Mouse (Mus musculus): ENCODE data around the gene Csdc2. TPM values are rescaled to one million over a fixed set of nuclear protein-coding genes. Genes with fewer than 3 reads are reported as not detected.

Gene Csdc2
- polyA plus RNA-seq, 1 experiment: 9.2 TPM

GRCm38 (mm10) chr15:81925760-81926445 is 10.7 kb upstream of the Csdc2 start, which contains the start of gene Polr3h:
TSS of gene Polr3h (minus strand) at chr15:81926240.
- Histone ChIP-seq H3K4me1 (ENCODE audit: control insufficient read depth, insufficient read depth, low read length) (peaks cover 15% of the 10 kb centered on the region), H3K36me3 (ENCODE audit: control insufficient read depth, insufficient read depth, low read length) (no peaks in the 10 kb centered on the region; the same call in 1 of the 2 replicates), H3K4me3 (ENCODE audit: control insufficient read depth, low read depth, low read length) (peak within 1 kb of the TSS; percentile 77), H3K27ac (ENCODE audit: control insufficient read depth, insufficient read depth, low read depth, low read length) (peak within 1 kb of the TSS; percentile 54), H3K27me3 (ENCODE audit: control insufficient read depth, insufficient read depth, low read length) (no peaks in the 10 kb centered on the region)
- TF ChIP-seq CTCF (IDR thresholded peaks at IDR 0.05; ENCODE audit: control insufficient read depth, insufficient read depth, insufficient replicate concordance, low read depth, low read length) (no peak), POLR2A (IDR thresholded peaks at IDR 0.05; ENCODE audit: control insufficient read depth, low read depth, low read length) (peak; percentile 54; the same call in 1 of the 2 replicates)

GRCm38 (mm10) chr15:81926446-81926822 is 10.1 kb upstream of the Csdc2 start:
- no peak for TF ChIP-seq CTCF (IDR thresholded peaks at IDR 0.05; ENCODE audit: control insufficient read depth, insufficient read depth, insufficient replicate concordance, low read depth, low read length)
- no peak for TF ChIP-seq POLR2A (IDR thresholded peaks at IDR 0.05; ENCODE audit: control insufficient read depth, low read depth, low read length)
- H3K4me3 ChIP-seq (ENCODE audit: control insufficient read depth, low read depth, low read length): peak overlapping the region; percentile 43
- no peaks in the 10 kb centered on the region for H3K27me3 ChIP-seq (ENCODE audit: control insufficient read depth, insufficient read depth, low read length)
- peaks cover 15% of the 10 kb centered on the region for H3K4me1 ChIP-seq (ENCODE audit: control insufficient read depth, insufficient read depth, low read length)
- peak overlapping the region; percentile 54 for H3K27ac ChIP-seq (ENCODE audit: control insufficient read depth, insufficient read depth, low read depth, low read length)
- no peaks in the 10 kb centered on the region; the same call in 1 of the 2 replicates for H3K36me3 ChIP-seq (ENCODE audit: control insufficient read depth, insufficient read depth, low read length)

GRCm38 (mm10) chr15:81927741-81928140 is 8.8 kb upstream of the Csdc2 start:
- no peak overlapping the region for H3K27ac ChIP-seq (ENCODE audit: control insufficient read depth, insufficient read depth, low read depth, low read length)
- TF ChIP-seq POLR2A (IDR thresholded peaks at IDR 0.05; ENCODE audit: control insufficient read depth, low read depth, low read length): no peak
- TF ChIP-seq CTCF (IDR thresholded peaks at IDR 0.05; ENCODE audit: control insufficient read depth, insufficient read depth, insufficient replicate concordance, low read depth, low read length): no peak
- peaks cover 15% of the 10 kb centered on the region for H3K4me1 ChIP-seq (ENCODE audit: control insufficient read depth, insufficient read depth, low read length)
- H3K4me3 ChIP-seq (ENCODE audit: control insufficient read depth, low read depth, low read length): no peak overlapping the region
- H3K36me3 ChIP-seq (ENCODE audit: control insufficient read depth, insufficient read depth, low read length): no peaks in the 10 kb centered on the region
- H3K27me3 ChIP-seq (ENCODE audit: control insufficient read depth, insufficient read depth, low read length): no peaks in the 10 kb centered on the region

- Histone ChIP-seq H3K4me3 (ENCODE audit: control insufficient read depth, low read depth, low read length) (no peak overlapping the region), H3K27ac (ENCODE audit: control insufficient read depth, insufficient read depth, low read depth, low read length) (no peak overlapping the region), H3K36me3 (ENCODE audit: control insufficient read depth, insufficient read depth, low read length) (no peaks in the 10 kb centered on the region), H3K27me3 (ENCODE audit: control insufficient read depth, insufficient read depth, low read length) (no peaks in the 10 kb centered on the region), H3K4me1 (ENCODE audit: control insufficient read depth, insufficient read depth, low read length) (peaks cover 15% of the 10 kb centered on the region)
- TF ChIP-seq POLR2A (IDR thresholded peaks at IDR 0.05; ENCODE audit: control insufficient read depth, low read depth, low read length) (no peak), CTCF (IDR thresholded peaks at IDR 0.05; ENCODE audit: control insufficient read depth, insufficient read depth, insufficient replicate concordance, low read depth, low read length) (no peak)
These were observed 8.3 kb upstream of the Csdc2 start for GRCm38 (mm10) chr15:81928277-81928676.

GRCm38 (mm10) chr15:81932951-81933470 is 3.5 kb upstream of the Csdc2 start:
- TF ChIP-seq CTCF (IDR thresholded peaks at IDR 0.05; ENCODE audit: control insufficient read depth, insufficient read depth, insufficient replicate concordance, low read depth, low read length) (no peak), POLR2A (IDR thresholded peaks at IDR 0.05; ENCODE audit: control insufficient read depth, low read depth, low read length) (no peak)
- peaks cover 5% of the 10 kb centered on the region; the same call in 1 of the 2 replicates for H3K4me1 ChIP-seq (ENCODE audit: control insufficient read depth, insufficient read depth, low read length)
- no peak overlapping the region for H3K27ac ChIP-seq (ENCODE audit: control insufficient read depth, insufficient read depth, low read depth, low read length)
- no peak overlapping the region for H3K4me3 ChIP-seq (ENCODE audit: control insufficient read depth, low read depth, low read length)
- H3K27me3 ChIP-seq (ENCODE audit: control insufficient read depth, insufficient read depth, low read length): no peaks in the 10 kb centered on the region
- no peaks in the 10 kb centered on the region for H3K36me3 ChIP-seq (ENCODE audit: control insufficient read depth, insufficient read depth, low read length)

GRCm38 (mm10) chr15:81933986-81934385 is 2.6 kb upstream of the Csdc2 start:
- no peaks in the 10 kb centered on the region for H3K27me3 ChIP-seq (ENCODE audit: control insufficient read depth, insufficient read depth, low read length)
- H3K4me1 ChIP-seq (ENCODE audit: control insufficient read depth, insufficient read depth, low read length): peaks cover 5% of the 10 kb centered on the region; the same call in 1 of the 2 replicates
- H3K36me3 ChIP-seq (ENCODE audit: control insufficient read depth, insufficient read depth, low read length): no peaks in the 10 kb centered on the region
- H3K27ac ChIP-seq (ENCODE audit: control insufficient read depth, insufficient read depth, low read depth, low read length): no peak overlapping the region
- H3K4me3 ChIP-seq (ENCODE audit: control insufficient read depth, low read depth, low read length): no peak overlapping the region
- no peak for TF ChIP-seq CTCF (IDR thresholded peaks at IDR 0.05; ENCODE audit: control insufficient read depth, insufficient read depth, insufficient replicate concordance, low read depth, low read length)
- TF ChIP-seq POLR2A (IDR thresholded peaks at IDR 0.05; ENCODE audit: control insufficient read depth, low read depth, low read length): no peak

GRCm38 (mm10) chr15:81935869-81936637 is 506 bp upstream of the Csdc2 start:
- TF ChIP-seq POLR2A (IDR thresholded peaks at IDR 0.05; ENCODE audit: control insufficient read depth, low read depth, low read length) (no peak), CTCF (IDR thresholded peaks at IDR 0.05; ENCODE audit: control insufficient read depth, insufficient read depth, insufficient replicate concordance, low read depth, low read length) (no peak)
- H3K27ac ChIP-seq (ENCODE audit: control insufficient read depth, insufficient read depth, low read depth, low read length): peak overlapping the region; percentile 27; the same call in 1 of the 2 replicates
- no peaks in the 10 kb centered on the region for H3K36me3 ChIP-seq (ENCODE audit: control insufficient read depth, insufficient read depth, low read length)
- no peaks in the 10 kb centered on the region for H3K27me3 ChIP-seq (ENCODE audit: control insufficient read depth, insufficient read depth, low read length)
- peak overlapping the region; percentile 31; the same call in 1 of the 2 replicates for H3K4me3 ChIP-seq (ENCODE audit: control insufficient read depth, low read depth, low read length)
- H3K4me1 ChIP-seq (ENCODE audit: control insufficient read depth, insufficient read depth, low read length): peaks cover 5% of the 10 kb centered on the region; the same call in 1 of the 2 replicates
